Mouse (Mus musculus): ENCODE measurements around the gene Lrp2. TPM values are rescaled to one million over a fixed set of nuclear protein-coding genes. Genes with fewer than 3 reads are reported as not detected.

Lrp2 gene
- polyA plus RNA-seq, 1 experiment from 2014 or later = 1.6 TPM

GRCm38 (mm10) chr2:69559380-69559779 lies 26.5 kb downstream of the Lrp2 start:
- H3K27me3 ChIP-seq (ENCODE audit: control insufficient read depth, insufficient read depth, low read length) = no peaks in the 10 kb centered on the region
- no peak overlapping the region for H3K4me3 ChIP-seq (ENCODE audit: low read depth, low read length)
- no peak overlapping the region for H3K9ac ChIP-seq (ENCODE audit: low read length)
- no peaks in the 10 kb centered on the region for H3K9me3 ChIP-seq (ENCODE audit: control insufficient read depth, low read length)
- no peaks in the 10 kb centered on the region for H3K36me3 ChIP-seq (ENCODE audit: control insufficient read depth, insufficient read depth, low read length)
- 0 out of 2 replicates have a peak, but pooled peaks cover 3% of the 10 kb centered on the region for H3K4me1 ChIP-seq (ENCODE audit: control insufficient read depth, insufficient read depth, low read length)
- WGBS = 63% methylated on average over 15 of the region's 15 CpGs
- H3K4me2 ChIP-seq (ENCODE audit: low read depth) = no peak overlapping the region
- no peak for DNase-seq (ENCODE audit: low spot score)
- H3K27ac ChIP-seq (ENCODE audit: low read depth, low read length) = no peak overlapping the region
- ATAC-seq (ENCODE audit: insufficient read depth, low FRiP score, low TSS enrichment) = no peak

- ATAC-seq (ENCODE audit: insufficient read depth, low FRiP score, low TSS enrichment) (no peak), DNase-seq (ENCODE audit: low spot score) (no peak)
- H3K27ac ChIP-seq (ENCODE audit: low read depth, low read length) = no peak overlapping the region
- 0 out of 2 replicates have a peak, but pooled peaks cover 3% of the 10 kb centered on the region for H3K4me1 ChIP-seq (ENCODE audit: control insufficient read depth, insufficient read depth, low read length)
- H3K4me3 ChIP-seq (ENCODE audit: low read depth, low read length) = no peak overlapping the region
- WGBS = 55% methylated on average over 7 of the region's 7 CpGs
- H3K9me3 ChIP-seq (ENCODE audit: control insufficient read depth, low read length) = no peaks in the 10 kb centered on the region
- no peaks in the 10 kb centered on the region for H3K36me3 ChIP-seq (ENCODE audit: control insufficient read depth, insufficient read depth, low read length)
- H3K27me3 ChIP-seq (ENCODE audit: control insufficient read depth, insufficient read depth, low read length) = no peaks in the 10 kb centered on the region
- H3K9ac ChIP-seq (ENCODE audit: low read length) = no peak overlapping the region
- no peak overlapping the region for H3K4me2 ChIP-seq (ENCODE audit: low read depth)
These were observed 29.2 kb downstream of the Lrp2 start for GRCm38 (mm10) chr2:69556686-69557085.

GRCm38 (mm10) chr2:69551639-69552038 lies 34.2 kb downstream of the Lrp2 start:
- no peak for DNase-seq (ENCODE audit: low spot score)
- H3K27ac ChIP-seq (ENCODE audit: low read depth, low read length) = no peak overlapping the region
- H3K4me3 ChIP-seq (ENCODE audit: low read depth, low read length) = no peak overlapping the region
- H3K4me1 ChIP-seq (ENCODE audit: control insufficient read depth, insufficient read depth, low read length) = no peaks in the 10 kb centered on the region
- WGBS = 84% methylated on average over 5 of the region's 5 CpGs
- no peaks in the 10 kb centered on the region for H3K9me3 ChIP-seq (ENCODE audit: control insufficient read depth, low read length)
- no peaks in the 10 kb centered on the region for H3K27me3 ChIP-seq (ENCODE audit: control insufficient read depth, insufficient read depth, low read length)
- no peak for ATAC-seq (ENCODE audit: insufficient read depth, low FRiP score, low TSS enrichment)
- no peaks in the 10 kb centered on the region for H3K36me3 ChIP-seq (ENCODE audit: control insufficient read depth, insufficient read depth, low read length)
- no peak overlapping the region for H3K4me2 ChIP-seq (ENCODE audit: low read depth)
- no peak overlapping the region for H3K9ac ChIP-seq (ENCODE audit: low read length)

GRCm38 (mm10) chr2:69546823-69547222 lies 39.0 kb downstream of the Lrp2 start:
- WGBS = 85% methylated on average over 11 of the region's 11 CpGs
- H3K9ac ChIP-seq (ENCODE audit: low read length) = no peak overlapping the region
- H3K27me3 ChIP-seq (ENCODE audit: control insufficient read depth, insufficient read depth, low read length) = no peaks in the 10 kb centered on the region
- H3K9me3 ChIP-seq (ENCODE audit: control insufficient read depth, low read length) = no peaks in the 10 kb centered on the region
- H3K4me1 ChIP-seq (ENCODE audit: control insufficient read depth, insufficient read depth, low read length) = no peaks in the 10 kb centered on the region
- H3K27ac ChIP-seq (ENCODE audit: low read depth, low read length) = no peak overlapping the region
- no peak overlapping the region for H3K4me2 ChIP-seq (ENCODE audit: low read depth)
- DNase-seq (ENCODE audit: low spot score) = no peak
- no peaks in the 10 kb centered on the region for H3K36me3 ChIP-seq (ENCODE audit: control insufficient read depth, insufficient read depth, low read length)
- ATAC-seq (ENCODE audit: insufficient read depth, low FRiP score, low TSS enrichment) = no peak
- no peak overlapping the region for H3K4me3 ChIP-seq (ENCODE audit: low read depth, low read length)

GRCm38 (mm10) chr2:69536018-69536417 lies 49.8 kb downstream of the Lrp2 start:
- 65% methylated on average over 7 of the region's 7 CpGs for WGBS
- no peak overlapping the region for H3K27ac ChIP-seq (ENCODE audit: low read depth, low read length)
- no peak overlapping the region for H3K9ac ChIP-seq (ENCODE audit: low read length)
- DNase-seq (ENCODE audit: low spot score) = no peak
- H3K4me3 ChIP-seq (ENCODE audit: low read depth, low read length) = no peak overlapping the region
- H3K36me3 ChIP-seq (ENCODE audit: control insufficient read depth, insufficient read depth, low read length) = no peaks in the 10 kb centered on the region
- H3K27me3 ChIP-seq (ENCODE audit: control insufficient read depth, insufficient read depth, low read length) = no peaks in the 10 kb centered on the region
- H3K4me1 ChIP-seq (ENCODE audit: control insufficient read depth, insufficient read depth, low read length) = no peaks in the 10 kb centered on the region
- no peak for ATAC-seq (ENCODE audit: insufficient read depth, low FRiP score, low TSS enrichment)
- H3K4me2 ChIP-seq (ENCODE audit: low read depth) = no peak overlapping the region
- no peaks in the 10 kb centered on the region for H3K9me3 ChIP-seq (ENCODE audit: control insufficient read depth, low read length)

GRCm38 (mm10) chr2:69531528-69532055 lies 54.3 kb downstream of the Lrp2 start:
- 37% methylated on average over 3 of the region's 3 CpGs for WGBS
- no peaks in the 10 kb centered on the region for H3K27me3 ChIP-seq (ENCODE audit: control insufficient read depth, insufficient read depth, low read length)
- H3K4me3 ChIP-seq (ENCODE audit: low read depth, low read length) = no peak overlapping the region
- H3K4me1 ChIP-seq (ENCODE audit: control insufficient read depth, insufficient read depth, low read length) = no peaks in the 10 kb centered on the region
- DNase-seq (ENCODE audit: low spot score) = no peak
- H3K27ac ChIP-seq (ENCODE audit: low read depth, low read length) = no peak overlapping the region
- H3K9ac ChIP-seq (ENCODE audit: low read length) = no peak overlapping the region
- no peaks in the 10 kb centered on the region for H3K9me3 ChIP-seq (ENCODE audit: control insufficient read depth, low read length)
- no peak for ATAC-seq (ENCODE audit: insufficient read depth, low FRiP score, low TSS enrichment)
- H3K4me2 ChIP-seq (ENCODE audit: low read depth) = no peak overlapping the region
- H3K36me3 ChIP-seq (ENCODE audit: control insufficient read depth, insufficient read depth, low read length) = no peaks in the 10 kb centered on the region

- no peak overlapping the region for H3K9ac ChIP-seq (ENCODE audit: low read length)
- no peaks in the 10 kb centered on the region for H3K27me3 ChIP-seq (ENCODE audit: control insufficient read depth, insufficient read depth, low read length)
- ATAC-seq (ENCODE audit: insufficient read depth, low FRiP score, low TSS enrichment) (no peak), DNase-seq (ENCODE audit: low spot score) (no peak)
- H3K27ac ChIP-seq (ENCODE audit: low read depth, low read length) = no peak overlapping the region
- H3K4me1 ChIP-seq (ENCODE audit: control insufficient read depth, insufficient read depth, low read length) = no peaks in the 10 kb centered on the region
- no peak overlapping the region for H3K4me3 ChIP-seq (ENCODE audit: low read depth, low read length)
- H3K36me3 ChIP-seq (ENCODE audit: control insufficient read depth, insufficient read depth, low read length) = no peaks in the 10 kb centered on the region
- H3K4me2 ChIP-seq (ENCODE audit: low read depth) = no peak overlapping the region
- WGBS = 22% methylated on average over 14 of the region's 14 CpGs
- H3K9me3 ChIP-seq (ENCODE audit: control insufficient read depth, low read length) = no peaks in the 10 kb centered on the region
These were observed 55.0 kb downstream of the Lrp2 start for GRCm38 (mm10) chr2:69530691-69531527.

GRCm38 (mm10) chr2:69530126-69530525 lies 55.7 kb downstream of the Lrp2 start:
- Histone ChIP-seq H3K27ac (ENCODE audit: low read depth, low read length) (no peak overlapping the region), H3K36me3 (ENCODE audit: control insufficient read depth, insufficient read depth, low read length) (no peaks in the 10 kb centered on the region), H3K9ac (ENCODE audit: low read length) (no peak overlapping the region), H3K9me3 (ENCODE audit: control insufficient read depth, low read length) (no peaks in the 10 kb centered on the region), H3K4me3 (ENCODE audit: low read depth, low read length) (no peak overlapping the region), H3K4me2 (ENCODE audit: low read depth) (no peak overlapping the region), H3K4me1 (ENCODE audit: control insufficient read depth, insufficient read depth, low read length) (no peaks in the 10 kb centered on the region), H3K27me3 (ENCODE audit: control insufficient read depth, insufficient read depth, low read length) (no peaks in the 10 kb centered on the region)
- 56% methylated on average over 5 of the region's 5 CpGs for WGBS
- DNase-seq (ENCODE audit: low spot score) (no peak), ATAC-seq (ENCODE audit: insufficient read depth, low FRiP score, low TSS enrichment) (no peak)

- no peak overlapping the region for H3K4me3 ChIP-seq (ENCODE audit: low read depth, low read length)
- no peaks in the 10 kb centered on the region for H3K27me3 ChIP-seq (ENCODE audit: control insufficient read depth, insufficient read depth, low read length)
- no peak overlapping the region for H3K4me2 ChIP-seq (ENCODE audit: low read depth)
- no peaks in the 10 kb centered on the region; the same call in 1 of the 2 replicates for H3K9me3 ChIP-seq (ENCODE audit: control insufficient read depth, low read length)
- no peak overlapping the region for H3K9ac ChIP-seq (ENCODE audit: low read length)
- 91% methylated on average over 2 of the region's 2 CpGs for WGBS
- DNase-seq (ENCODE audit: low spot score) (no peak), ATAC-seq (ENCODE audit: insufficient read depth, low FRiP score, low TSS enrichment) (no peak)
- H3K36me3 ChIP-seq (ENCODE audit: control insufficient read depth, insufficient read depth, low read length) = no peaks in the 10 kb centered on the region
- H3K27ac ChIP-seq (ENCODE audit: low read depth, low read length) = no peak overlapping the region
- no peaks in the 10 kb centered on the region for H3K4me1 ChIP-seq (ENCODE audit: control insufficient read depth, insufficient read depth, low read length)
These were observed 65.6 kb downstream of the Lrp2 start for GRCm38 (mm10) chr2:69520273-69520672.

Data from neural tube, embryonic 11.5 days (tissue).